Mouse (Mus musculus): ENCODE results near the gene Hist1h1a. TPM values are rescaled to one million over a fixed set of nuclear protein-coding genes. Genes with fewer than 3 reads are reported as not detected.
"Not testable (repeated sequence)": the region's sequence is repeated elsewhere in the genome, so short reads cannot be mapped to it uniquely, and the experiment has no call there.

Gene Hist1h1a
- polyA plus RNA-seq (2012; rRNA removed): not detected in 2 replicates

GRCm38 (mm10) chr13:23763586-23764323 lies at the start of gene Hist1h1a:
Gene Hist1h1a (plus strand): TSS chr13:23763666.
- peak; percentile 60 for DNase-seq (ENCODE audit: low spot score)

GRCm38 (mm10) chr13:23716261-23717042 lies 47.0 kb upstream of the Hist1h1a start:
- no peak for DNase-seq (ENCODE audit: low spot score)

- DNase-seq (ENCODE audit: low spot score): no peak
Measured at GRCm38 (mm10) chr13:23717176-23717575, 46.3 kb upstream of the Hist1h1a start.

GRCm38 (mm10) chr13:23717593-23718245 lies 45.7 kb upstream of the Hist1h1a start:
- DNase-seq (ENCODE audit: low spot score): not testable (repeated sequence)

- no peak for DNase-seq (ENCODE audit: low spot score)
Measured at GRCm38 (mm10) chr13:23724239-23724638, 39.2 kb upstream of the Hist1h1a start.

GRCm38 (mm10) chr13:23725213-23725612 lies 38.3 kb upstream of the Hist1h1a start:
- no peak for DNase-seq (ENCODE audit: low spot score)

- DNase-seq (ENCODE audit: low spot score): no peak
Measured at GRCm38 (mm10) chr13:23728472-23729191, 34.8 kb upstream of the Hist1h1a start.

GRCm38 (mm10) chr13:23729192-23729525 lies 34.3 kb upstream of the Hist1h1a start:
- no peak for DNase-seq (ENCODE audit: low spot score)

GRCm38 (mm10) chr13:23729706-23730105 lies 33.8 kb upstream of the Hist1h1a start:
- no peak for DNase-seq (ENCODE audit: low spot score)

GRCm38 (mm10) chr13:23730479-23730878 lies 33.0 kb upstream of the Hist1h1a start:
- DNase-seq (ENCODE audit: low spot score): no peak

GRCm38 (mm10) chr13:23732156-23732804 lies 31.2 kb upstream of the Hist1h1a start:
- DNase-seq (ENCODE audit: low spot score): no peak

GRCm38 (mm10) chr13:23737091-23737490 lies 26.4 kb upstream of the Hist1h1a start:
- no peak for DNase-seq (ENCODE audit: low spot score)

- DNase-seq (ENCODE audit: low spot score): no peak
Measured at GRCm38 (mm10) chr13:23738041-23738440, 25.4 kb upstream of the Hist1h1a start.

GRCm38 (mm10) chr13:23738677-23739068 lies 24.8 kb upstream of the Hist1h1a start, which contains the start of gene Hist1h1c:
Gene Hist1h1c (plus strand): TSS chr13:23738808.
- peak; percentile 94 for DNase-seq (ENCODE audit: low spot score)

GRCm38 (mm10) chr13:23739069-23739921 lies 24.2 kb upstream of the Hist1h1a start:
- peak; percentile 84 for DNase-seq (ENCODE audit: low spot score)

- DNase-seq (ENCODE audit: low spot score): no peak
Measured at GRCm38 (mm10) chr13:23739922-23740252, 23.6 kb upstream of the Hist1h1a start.

GRCm38 (mm10) chr13:23740256-23740840 lies 23.1 kb upstream of the Hist1h1a start:
- no peak for DNase-seq (ENCODE audit: low spot score)

GRCm38 (mm10) chr13:23740910-23741309 lies 22.6 kb upstream of the Hist1h1a start:
- no peak for DNase-seq (ENCODE audit: low spot score)

- no peak for DNase-seq (ENCODE audit: low spot score)
Measured at GRCm38 (mm10) chr13:23742007-23742406, 21.5 kb upstream of the Hist1h1a start.

GRCm38 (mm10) chr13:23743215-23743614 lies 20.3 kb upstream of the Hist1h1a start:
- DNase-seq (ENCODE audit: low spot score): no peak
